Mouse (Mus musculus) CH12.LX (cell line): ENCODE data around the gene Sctr.

Experiments
- CTCF ChIP-seq, 2 experiments: IDR thresholded peaks in 1 of 2; conservative IDR thresholded peaks in 1 of 2; 2 replicates each; pipeline ENCODE4 v1.5.1; 2011 to 2012; ENCODE audit warnings: low read depth in 2 of 2, low read length in 2 of 2, improper control_type of control experiment in 1 of 2, inconsistent platforms in 1 of 2, mild to moderate bottlenecking in 1 of 2, moderate library complexity in 1 of 2
- TCF12 ChIP-seq: IDR thresholded peaks from 2 replicates; pipeline ENCODE4 v1.6.1; 2014; ENCODE audit warnings: low read depth, mild to moderate bottlenecking, inconsistent platforms, low read length, improper control_type of control experiment
- USF1 ChIP-seq: IDR thresholded peaks from 2 replicates; pipeline ENCODE4 v1.6.1; 2014; ENCODE audit warnings: low read depth, mild to moderate bottlenecking, inconsistent platforms, low read length, improper control_type of control experiment
- ZC3H11A ChIP-seq: IDR thresholded peaks from 2 replicates; pipeline ENCODE4 v1.6.1; 2012; ENCODE audit warnings: low read depth, mild to moderate bottlenecking, inconsistent platforms, low read length, improper control_type of control experiment

DNA sequence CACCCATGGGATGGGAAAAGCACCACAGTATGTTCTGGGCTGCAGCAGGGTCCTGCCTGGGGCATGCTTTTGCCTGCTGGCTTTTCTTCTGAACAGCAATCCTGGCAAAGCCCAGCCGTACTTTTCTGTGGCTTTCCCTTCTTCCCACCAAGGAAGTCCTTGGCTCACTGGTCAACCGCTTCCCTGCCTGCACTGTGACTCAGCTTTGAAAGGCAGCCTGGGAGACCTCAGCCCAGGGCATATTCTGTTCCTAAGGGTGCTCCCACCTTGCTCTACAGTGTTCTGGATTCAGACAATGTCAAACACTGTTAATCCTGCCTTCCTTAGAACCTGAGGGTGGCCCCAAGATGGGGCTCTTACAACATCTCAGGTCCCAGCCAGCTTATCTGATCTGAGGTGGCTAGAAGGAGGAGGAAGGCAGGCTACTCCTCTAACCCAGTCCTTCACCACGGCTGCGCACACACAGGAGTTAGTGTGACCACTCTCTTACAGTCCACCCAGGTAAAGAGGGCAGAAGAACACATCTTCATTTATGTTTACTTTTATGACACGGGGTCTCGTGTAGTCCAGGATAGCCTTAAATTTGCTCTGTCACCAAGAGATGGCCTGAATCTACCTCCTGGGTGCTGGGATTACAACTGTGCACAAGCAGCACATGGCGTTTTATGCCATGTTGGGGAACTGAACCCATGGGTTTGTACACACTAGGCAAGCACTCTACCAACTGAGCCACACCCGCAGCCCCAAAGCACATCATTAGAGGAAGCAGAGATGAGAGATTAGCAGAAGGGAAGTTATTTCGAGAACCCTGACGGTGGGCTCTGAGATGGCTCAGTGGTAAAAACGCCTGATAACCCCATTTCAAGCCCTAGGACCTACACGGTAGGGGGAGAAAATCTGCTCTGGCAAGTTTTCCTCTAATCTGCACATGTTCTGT, 105.8 kb downstream of the Sctr start:
- TF ChIP-seq CTCF (conservative IDR thresholded peaks at IDR 0.05 in 1 of 2, IDR thresholded peaks at IDR 0.05 in 1 of 2; ENCODE audit: low read depth in 2 of 2, low read length in 2 of 2): no peak
- TF ChIP-seq TCF12: no peak
- no peak for TF ChIP-seq ZC3H11A
- TF ChIP-seq USF1: no peak
